Mouse (Mus musculus) heart, embryonic 15.5 days (tissue): ENCODE results near the gene Itgb1bp1. TPM values are rescaled to one million over a fixed set of nuclear protein-coding genes. Genes with fewer than 3 reads are reported as not detected.
A peak's percentile ranks its signal among the peaks of the same experiment; 100 is the strongest.

Source experiments
- ATAC-seq: fragments of 200-750 bp; cut with Nextera tagmentation; replicated peaks from 2 replicates; pipeline ENCODE4 v1.8.0; 2017; ENCODE audit warnings: low read depth, moderate TSS enrichment; ENCODE audit not compliant: insufficient number of reproducible peaks, insufficient read depth, low FRiP score
- H3K27ac ChIP-seq: fragments of 300-500 bp; sonication (generic); 2 replicates; pipeline ENCODE4 v1.5.1; 2015; ENCODE audit warnings: mild to moderate bottlenecking, inconsistent platforms
- H3K27me3 ChIP-seq: fragments of 300-500 bp; sonication (generic); 2 replicates; pipeline ENCODE4 v1.6.1; 2015; ENCODE audit warnings: inconsistent platforms
- H3K36me3 ChIP-seq: fragments of 300-500 bp; sonication (generic); 2 replicates; pipeline ENCODE4 v1.6.1; 2015; ENCODE audit warnings: mild to moderate bottlenecking, inconsistent platforms
- H3K4me1 ChIP-seq: fragments of 300-500 bp; sonication (generic); replicated peaks from 2 replicates; pipeline ENCODE4 v1.6.1; 2015; ENCODE audit warnings: inconsistent platforms
- H3K4me2 ChIP-seq: fragments of 300-500 bp; sonication (generic); 2 replicates; pipeline ENCODE4 v1.6.1; 2015; ENCODE audit warnings: inconsistent platforms, mild to moderate bottlenecking, moderate library complexity
- H3K4me3 ChIP-seq: fragments of 300-500 bp; sonication (generic); 2 replicates; pipeline ENCODE4 v1.5.1; 2015; ENCODE audit warnings: mild to moderate bottlenecking, inconsistent platforms
- H3K9ac ChIP-seq: fragments of 300-500 bp; sonication (generic); 2 replicates; pipeline ENCODE4 v1.6.1; 2015; ENCODE audit warnings: mild to moderate bottlenecking, inconsistent platforms
- H3K9me3 ChIP-seq: fragments of 300-500 bp; sonication (generic); replicated peaks from 2 replicates; pipeline ENCODE4 v1.6.1; 2016; ENCODE audit warnings: inconsistent platforms
- WGBS: fragments of 180-500 bp; shearing (Covaris S2); methylation state at CpG from one replicate; pipeline ENCODE4 v1.1.7; 2015; ENCODE audit warnings: mixed read lengths; 5-methylcytosine and 5-hydroxymethylcytosine counted together
- polyA plus RNA-seq: library from polyadenylated mRNA; unstranded; fragments of >200 nt; fragmentation: Nextera tagmentation; extraction: Ambion mirVana; gene quantifications from 2 replicates; pipeline ENCODE4 v1.2.1, GENCODE M21; 2015

The Itgb1bp1 gene
- polyA plus RNA-seq, 1 experiment from 2014 or later, result 35.0 TPM

DNA sequence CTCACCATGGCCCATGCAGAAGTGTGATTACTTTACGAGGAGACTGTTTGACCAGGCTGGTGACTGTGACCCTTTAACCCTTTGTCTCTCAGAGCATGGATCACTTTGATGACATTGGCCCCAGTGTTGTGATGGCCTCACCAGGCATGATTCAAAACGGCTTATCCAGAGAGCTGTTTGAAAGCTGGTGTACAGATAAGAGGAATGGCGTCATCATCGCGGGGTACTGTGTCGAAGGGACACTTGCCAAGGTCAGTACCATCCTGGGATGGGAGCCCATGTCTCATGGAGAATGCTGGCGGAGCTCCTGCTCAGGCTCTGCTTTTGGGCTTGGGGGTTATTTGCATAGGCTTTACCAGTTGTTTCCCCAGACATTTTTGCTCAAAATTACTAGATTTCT lies 15.2 kb upstream of the Itgb1bp1 start:
- Histone ChIP-seq H3K27me3 (no peaks in the 10 kb centered on the region), H3K9ac (no peak overlapping the region), H3K36me3 (peaks cover 71% of the 10 kb centered on the region), H3K4me3 (no peak overlapping the region), H3K4me1 (0 out of 2 replicates have a peak, but pooled peaks cover 2% of the 10 kb centered on the region), H3K9me3 (no peaks in the 10 kb centered on the region), H3K4me2 (no peak overlapping the region), H3K27ac (0 out of 2 replicates have a peak overlapping the region, but pooled peaks have one; percentile 6)
- ATAC-seq, result no peak
- WGBS, result 64% methylated on average over 7 of the region's 7 CpGs

DNA sequence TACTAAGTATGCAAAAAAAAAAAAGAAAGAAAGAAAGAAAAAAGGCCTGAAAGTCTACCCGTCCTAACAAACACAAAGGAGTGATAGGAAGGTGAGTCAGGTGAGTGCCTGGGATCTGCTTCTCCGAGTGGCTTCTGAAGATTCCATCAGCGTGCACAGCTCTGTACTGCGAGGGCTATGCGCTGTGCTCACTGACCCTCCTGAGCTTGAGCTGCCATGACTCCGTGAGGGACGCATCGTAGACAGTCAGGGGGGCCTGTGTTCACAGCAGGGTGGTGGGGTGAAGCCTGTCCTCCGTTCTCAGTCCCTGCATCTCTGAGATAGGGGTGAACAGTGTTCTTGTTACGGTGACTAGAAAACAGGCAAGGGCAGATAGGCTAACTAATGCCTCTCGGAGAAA lies 12.8 kb upstream of the Itgb1bp1 start:
- Histone ChIP-seq H3K27ac (no peak overlapping the region), H3K9me3 (no peaks in the 10 kb centered on the region), H3K4me1 (0 out of 2 replicates have a peak, but pooled peaks cover 2% of the 10 kb centered on the region), H3K27me3 (no peaks in the 10 kb centered on the region), H3K36me3 (peaks cover 87% of the 10 kb centered on the region), H3K4me2 (no peak overlapping the region), H3K9ac (no peak overlapping the region), H3K4me3 (no peak overlapping the region)
- no peak for ATAC-seq
- WGBS, result 87% methylated on average over 11 of the region's 11 CpGs

DNA sequence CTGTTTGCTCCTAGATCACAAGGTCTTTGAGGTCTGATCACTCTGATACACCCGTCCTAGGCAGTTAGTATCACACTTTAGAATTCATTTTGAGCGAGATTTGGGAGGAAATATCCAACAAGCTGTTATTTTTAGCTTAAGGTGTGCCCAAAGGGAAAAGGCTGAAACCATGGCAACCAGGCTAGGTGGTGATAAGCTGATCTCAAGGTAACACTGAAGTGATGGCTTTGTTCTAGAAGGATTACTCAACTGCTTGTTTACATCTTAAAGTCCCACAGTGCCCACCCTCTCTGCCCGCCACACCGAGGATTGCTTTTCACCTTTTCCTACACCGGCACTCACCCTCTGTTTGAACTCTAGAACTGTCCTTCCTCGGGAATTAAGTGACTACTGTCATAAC lies 3.6 kb upstream of the Itgb1bp1 start:
- no peak overlapping the region for H3K4me2 ChIP-seq
- H3K4me3 ChIP-seq, result no peak overlapping the region
- H3K4me1 ChIP-seq, result peaks cover 26% of the 10 kb centered on the region
- no peak overlapping the region for H3K9ac ChIP-seq
- peaks cover 44% of the 10 kb centered on the region for H3K36me3 ChIP-seq
- H3K27me3 ChIP-seq, result no peaks in the 10 kb centered on the region
- 82% methylated on average over 6 of the region's 6 CpGs for WGBS
- no peak overlapping the region for H3K27ac ChIP-seq
- no peaks in the 10 kb centered on the region for H3K9me3 ChIP-seq
- no peak for ATAC-seq

DNA sequence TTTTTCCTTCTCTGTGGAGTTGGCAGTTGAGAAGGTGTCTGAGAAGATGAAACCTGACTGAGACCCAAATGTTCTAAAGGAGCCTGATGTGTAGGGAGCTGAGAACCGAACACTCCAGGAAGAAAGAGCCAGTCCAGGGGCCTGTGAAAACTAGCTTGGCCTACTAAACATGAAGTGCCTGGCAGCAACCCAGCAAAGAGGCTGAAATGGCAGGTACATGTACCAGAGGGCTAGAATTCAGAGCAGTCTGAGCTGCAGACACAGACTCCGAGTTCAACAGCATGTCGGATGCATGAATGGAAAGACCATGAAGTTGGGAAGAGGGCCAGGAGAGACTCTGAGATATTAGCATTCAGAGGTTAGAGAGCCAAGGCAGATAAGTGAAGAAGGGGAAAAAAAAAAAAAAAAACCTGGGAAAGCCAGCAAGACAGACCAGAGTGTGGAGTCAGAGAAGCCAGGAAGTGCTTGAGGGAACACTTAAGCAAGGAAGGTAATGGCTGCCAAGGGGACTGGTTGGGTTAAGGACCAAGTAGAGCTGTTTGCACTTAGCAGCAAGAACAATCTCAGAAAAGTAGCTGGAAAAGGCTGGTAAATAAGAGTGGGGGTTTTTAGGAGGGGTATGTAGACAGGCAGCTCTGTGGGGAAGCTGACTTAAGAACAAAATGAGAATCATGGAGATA lies 2.8 kb upstream of the Itgb1bp1 start:
- Histone ChIP-seq H3K9ac (no peak overlapping the region), H3K4me2 (no peak overlapping the region), H3K27ac (peak overlapping the region; percentile 44; the same call in 1 of the 2 replicates), H3K27me3 (no peaks in the 10 kb centered on the region), H3K4me1 (peaks cover 26% of the 10 kb centered on the region), H3K9me3 (no peaks in the 10 kb centered on the region), H3K4me3 (no peak overlapping the region), H3K36me3 (peaks cover 36% of the 10 kb centered on the region)
- 61% methylated on average over 3 of the region's 3 CpGs for WGBS
- ATAC-seq, result no peak

DNA sequence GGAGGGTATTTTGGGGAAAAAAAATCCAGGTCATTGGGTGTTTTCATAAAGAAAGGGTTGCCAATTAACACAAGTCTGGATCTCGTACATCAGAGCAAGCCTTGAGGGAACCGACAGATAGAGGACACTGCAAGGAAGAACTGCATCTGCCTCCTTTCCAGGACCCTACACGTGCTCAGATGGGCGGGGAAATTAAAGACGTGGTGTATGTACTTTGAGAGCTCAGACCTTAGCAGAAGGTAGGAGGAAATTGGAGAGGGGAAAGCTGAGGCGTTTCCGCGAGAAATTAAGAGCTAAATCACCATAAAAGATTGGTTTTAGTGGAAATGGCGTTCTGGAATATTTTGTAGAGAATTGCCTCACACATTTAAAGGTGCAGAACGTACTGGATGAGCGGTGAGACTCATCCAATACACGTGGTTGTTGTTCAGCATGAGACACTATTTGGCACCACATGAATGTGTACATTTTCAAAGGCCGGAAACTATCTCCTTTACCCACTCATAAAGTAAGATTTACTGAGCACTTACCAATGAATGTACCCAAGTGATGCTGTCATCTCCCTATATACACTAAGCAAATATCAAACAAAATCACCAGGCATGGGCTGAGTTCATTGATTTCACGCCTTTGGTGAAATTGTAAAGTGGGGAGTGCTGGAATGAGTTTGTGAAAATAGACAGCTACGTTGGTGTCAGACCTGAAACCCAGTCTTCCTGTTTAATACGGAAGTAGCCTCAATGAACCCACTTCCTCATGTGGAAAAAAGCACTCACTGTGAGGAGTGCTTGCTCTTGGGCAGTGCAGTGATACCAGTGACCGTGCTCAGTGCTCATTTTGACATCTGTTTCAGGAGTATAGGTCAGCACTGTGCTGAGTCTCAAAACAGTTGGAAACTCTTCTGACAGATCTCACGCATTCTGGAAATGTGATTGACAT lies 897 bp upstream of the Itgb1bp1 start:
- Histone ChIP-seq H3K9ac (peak overlapping the region; percentile 96), H3K4me1 (peaks cover 26% of the 10 kb centered on the region), H3K36me3 (peaks cover 19% of the 10 kb centered on the region), H3K4me3 (peak overlapping the region; percentile 97), H3K4me2 (peak overlapping the region; percentile 89), H3K27ac (peak overlapping the region; percentile 92), H3K9me3 (no peaks in the 10 kb centered on the region), H3K27me3 (no peaks in the 10 kb centered on the region)
- no peak for ATAC-seq
- WGBS, result 28% methylated on average over 18 of the region's 18 CpGs

DNA sequence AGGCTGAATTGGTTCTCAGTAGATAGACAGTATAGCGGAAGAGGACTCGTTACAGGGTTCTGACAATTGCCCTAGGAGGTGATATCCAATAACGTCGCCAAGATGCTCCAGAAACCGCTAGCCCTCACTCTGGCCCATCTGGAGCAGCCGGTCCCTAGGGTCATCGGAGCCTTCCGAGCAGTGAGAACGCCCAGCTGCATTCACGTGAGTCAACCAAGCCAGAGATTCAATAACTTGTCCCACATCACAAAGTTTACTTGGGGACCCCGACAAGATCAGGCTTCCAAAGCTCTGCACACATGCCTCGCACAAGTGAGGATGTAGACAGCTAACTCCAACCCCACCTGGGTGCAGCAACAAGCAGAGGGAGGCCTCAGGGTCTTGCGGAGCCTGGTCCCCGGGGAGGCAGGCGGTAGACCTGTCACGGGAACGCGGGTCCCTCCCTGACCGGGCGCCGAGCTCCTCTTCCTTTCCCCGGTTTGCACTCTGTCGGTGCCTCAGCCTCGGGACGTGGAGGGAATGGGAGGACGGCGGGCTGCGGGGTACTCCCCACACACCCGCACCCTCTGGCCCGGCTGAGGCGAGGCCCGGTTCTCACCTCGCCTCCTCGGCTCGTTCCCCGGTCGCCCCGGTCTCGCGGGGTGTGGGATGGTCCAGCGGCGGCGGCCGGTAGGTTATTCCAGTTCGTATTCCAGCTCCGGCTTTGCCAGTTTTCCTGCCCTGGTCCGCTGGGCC lies 409 bp downstream of the Itgb1bp1 start:
- ATAC-seq, result peak; percentile 81
- Histone ChIP-seq H3K4me1 (peaks cover 26% of the 10 kb centered on the region), H3K36me3 (peaks cover 7% of the 10 kb centered on the region), H3K27me3 (no peaks in the 10 kb centered on the region), H3K4me3 (peak overlapping the region; percentile 97), H3K4me2 (peak overlapping the region; percentile 89), H3K27ac (peak overlapping the region; percentile 92), H3K9me3 (no peaks in the 10 kb centered on the region), H3K9ac (peak overlapping the region; percentile 96)
- WGBS, result under 1% methylated on average over 47 of the region's 47 CpGs

DNA sequence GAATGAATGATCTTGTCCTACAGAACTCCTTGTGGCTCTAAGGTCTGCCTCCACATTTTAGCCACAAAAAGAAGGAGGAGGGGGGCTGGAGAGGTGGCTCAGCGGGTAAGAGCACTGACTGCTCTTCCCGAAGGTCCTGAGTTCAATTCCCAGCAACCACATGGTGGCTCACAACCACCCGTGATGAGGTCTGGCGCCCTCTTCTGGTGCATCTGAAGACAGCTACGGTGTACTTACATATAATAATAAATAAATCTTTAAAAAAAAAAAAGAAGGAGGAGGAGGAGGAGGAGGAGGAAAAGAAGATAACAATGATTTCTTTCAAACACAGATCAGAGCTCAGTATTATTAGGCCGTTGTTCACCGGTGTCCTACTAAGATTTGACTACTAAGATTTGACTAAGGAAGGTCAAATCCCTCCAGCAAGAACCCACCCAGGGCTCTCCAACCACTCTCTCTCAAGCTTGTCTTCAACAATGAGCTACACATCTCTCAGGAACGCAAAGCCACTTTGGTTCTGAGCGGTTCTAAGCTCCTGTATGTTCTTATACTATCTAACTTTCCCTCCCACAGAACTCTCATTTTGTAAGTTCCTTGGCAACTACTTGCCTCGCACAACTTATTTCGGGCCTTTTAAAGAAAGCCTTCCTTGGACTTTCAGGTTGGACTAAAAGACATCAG lies 1.2 kb downstream of the Itgb1bp1 start, which contains the start of gene Cpsf3:
Gene Cpsf3, plus strand, starts transcription at position 631 of the 681 bp plus-strand sequence.
- WGBS, result 55% methylated on average over 11 of the region's 11 CpGs
- Histone ChIP-seq H3K9ac (peak within 1 kb of the TSS; percentile 96), H3K27ac (peak within 1 kb of the TSS; percentile 92), H3K4me3 (peak within 1 kb of the TSS; percentile 97), H3K27me3 (no peaks in the 10 kb centered on the region), H3K4me2 (peak within 1 kb of the TSS; percentile 89), H3K4me1 (peaks cover 26% of the 10 kb centered on the region), H3K36me3 (no peaks in the 10 kb centered on the region), H3K9me3 (no peaks in the 10 kb centered on the region)
- ATAC-seq, result no peak

DNA sequence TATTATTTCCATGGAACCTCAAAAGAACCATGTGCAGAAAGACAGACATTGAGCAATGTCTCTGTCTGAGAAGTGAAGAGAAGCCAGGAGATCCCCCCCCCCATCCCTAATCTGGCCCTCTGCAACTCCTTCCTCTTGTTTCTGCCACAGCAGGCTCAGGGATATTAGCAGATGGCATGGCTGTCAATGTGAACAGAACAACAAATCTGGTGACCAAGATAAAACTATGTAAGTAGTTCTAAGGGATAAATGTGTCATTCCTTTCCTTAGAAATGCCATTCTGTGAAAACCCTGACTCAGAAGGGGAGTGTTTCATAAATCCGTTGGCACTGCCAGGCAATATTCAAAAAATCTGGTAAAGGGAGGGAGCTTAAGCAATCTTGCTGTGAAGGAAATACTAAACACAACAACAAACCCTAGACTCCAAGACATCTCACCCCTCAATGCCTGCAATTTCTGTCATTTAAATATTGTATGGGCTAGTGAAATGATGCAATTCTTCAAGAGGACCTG lies 8.7 kb downstream of the Itgb1bp1 start:
- H3K4me3 ChIP-seq, result no peak overlapping the region
- no peaks in the 10 kb centered on the region for H3K4me1 ChIP-seq
- WGBS, result 73% methylated on average over 1 of the region's 1 CpGs
- no peak overlapping the region for H3K27ac ChIP-seq
- no peak overlapping the region for H3K9ac ChIP-seq
- peaks cover 18% of the 10 kb centered on the region for H3K36me3 ChIP-seq
- H3K27me3 ChIP-seq, result no peaks in the 10 kb centered on the region
- H3K9me3 ChIP-seq, result no peaks in the 10 kb centered on the region
- ATAC-seq, result no peak
- no peak overlapping the region for H3K4me2 ChIP-seq

DNA sequence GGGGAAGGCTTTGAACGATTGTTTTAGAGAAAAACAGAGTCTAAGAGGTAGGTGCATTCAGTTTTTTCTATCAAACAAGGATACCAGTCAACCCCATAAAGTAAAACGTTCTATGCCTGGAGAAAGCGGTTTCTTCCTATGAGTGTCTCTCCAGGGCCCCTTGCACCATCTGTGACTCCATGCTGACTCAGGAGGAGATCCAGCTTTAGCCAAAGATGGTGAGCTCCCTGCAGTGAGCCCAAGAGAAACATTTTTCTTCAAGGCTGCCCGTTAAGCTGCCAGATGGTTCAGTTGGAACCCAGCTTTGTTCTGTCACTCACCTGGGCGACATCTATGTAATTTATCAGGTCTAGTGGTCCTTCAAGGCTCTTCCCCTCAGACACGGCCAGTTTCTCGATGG lies 11.6 kb downstream of the Itgb1bp1 start:
- H3K4me1 ChIP-seq, result no peaks in the 10 kb centered on the region
- no peaks in the 10 kb centered on the region for H3K9me3 ChIP-seq
- no peak overlapping the region for H3K27ac ChIP-seq
- 78% methylated on average over 7 of the region's 7 CpGs for WGBS
- no peak overlapping the region for H3K4me3 ChIP-seq
- H3K9ac ChIP-seq, result no peak overlapping the region
- no peak for ATAC-seq
- H3K27me3 ChIP-seq, result no peaks in the 10 kb centered on the region
- H3K4me2 ChIP-seq, result no peak overlapping the region
- peaks cover 41% of the 10 kb centered on the region for H3K36me3 ChIP-seq

DNA sequence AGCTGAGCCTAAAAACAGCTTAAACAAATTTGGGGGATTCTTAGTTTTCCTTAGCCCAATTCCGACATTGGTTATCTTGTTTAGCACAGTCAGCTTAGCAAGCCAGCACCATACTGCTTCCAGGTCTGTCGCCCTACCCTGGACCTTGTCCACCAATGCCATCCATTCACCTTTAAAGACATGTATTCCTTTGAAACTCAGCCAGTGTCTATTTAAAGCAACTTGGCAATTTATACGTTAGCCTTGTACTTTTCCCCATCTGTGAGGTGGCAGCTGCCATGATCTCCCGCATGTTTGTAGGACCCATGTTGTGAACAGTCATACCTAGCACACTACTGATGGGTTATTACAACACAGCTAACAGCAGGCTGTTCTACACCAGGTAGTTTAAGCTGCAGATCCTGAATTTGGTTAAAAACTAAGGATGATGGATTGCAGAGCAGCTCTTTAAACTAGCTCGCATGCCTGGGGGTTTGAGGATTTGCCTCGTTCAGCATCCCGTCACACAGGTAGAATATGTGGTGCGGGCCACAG lies 17.9 kb downstream of the Itgb1bp1 start:
- ATAC-seq, result no peak
- H3K4me2 ChIP-seq, result no peak overlapping the region
- WGBS, result 87% methylated on average over 8 of the region's 8 CpGs
- H3K27ac ChIP-seq, result no peak overlapping the region
- peaks cover 59% of the 10 kb centered on the region for H3K36me3 ChIP-seq
- peaks cover 4% of the 10 kb centered on the region for H3K4me1 ChIP-seq
- H3K27me3 ChIP-seq, result no peaks in the 10 kb centered on the region
- no peak overlapping the region for H3K9ac ChIP-seq
- H3K4me3 ChIP-seq, result no peak overlapping the region
- no peaks in the 10 kb centered on the region for H3K9me3 ChIP-seq
